Mouse (Mus musculus): ENCODE data around the gene Gm10974. TPM values are rescaled to one million over a fixed set of nuclear protein-coding genes. Genes with fewer than 3 reads are reported as not detected.
A peak's percentile ranks its signal among the peaks of the same experiment; 100 is the strongest.

Gene Gm10974
- polyA plus RNA-seq, 1 experiment = not detected

DNA sequence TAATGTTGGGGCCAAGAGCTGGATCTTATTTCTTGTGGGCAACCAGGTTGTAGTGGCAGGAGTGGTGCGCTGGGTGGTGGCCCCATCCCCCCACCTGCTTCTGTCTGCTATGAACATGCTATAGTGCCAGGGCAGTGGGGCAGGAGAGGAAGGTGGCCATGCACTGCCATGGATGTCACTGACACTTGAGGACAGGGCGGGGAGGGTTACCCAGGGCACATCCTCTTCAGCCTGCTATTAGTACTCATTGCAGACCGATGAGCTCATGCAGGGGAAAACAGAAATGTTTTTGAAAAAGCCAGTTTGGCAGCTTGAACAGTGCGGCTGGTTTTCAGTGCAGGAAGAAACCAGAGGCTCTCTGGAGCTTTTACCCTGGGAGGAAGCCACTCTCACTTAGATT is 51.1 kb downstream of the Gm10974 start:
- H3K4me1 ChIP-seq = peaks cover 9% of the 10 kb centered on the region
- H3K27me3 ChIP-seq (replicated peaks) = peaks cover 56% of the 10 kb centered on the region
- no peaks in the 10 kb centered on the region for H3K9me3 ChIP-seq
- peak overlapping the region; percentile 33 for H3K4me3 ChIP-seq (replicated peaks)
- TF ChIP-seq FLI1 (IDR thresholded peaks at IDR 0.05; ENCODE audit: low read length) (no peak), GATA1 (IDR thresholded peaks at IDR 0.05; ENCODE audit: borderline replicate concordance, low read length) (no peak)
- no peaks in the 10 kb centered on the region for H3K36me3 ChIP-seq (replicated peaks; ENCODE audit: low read length)

DNA sequence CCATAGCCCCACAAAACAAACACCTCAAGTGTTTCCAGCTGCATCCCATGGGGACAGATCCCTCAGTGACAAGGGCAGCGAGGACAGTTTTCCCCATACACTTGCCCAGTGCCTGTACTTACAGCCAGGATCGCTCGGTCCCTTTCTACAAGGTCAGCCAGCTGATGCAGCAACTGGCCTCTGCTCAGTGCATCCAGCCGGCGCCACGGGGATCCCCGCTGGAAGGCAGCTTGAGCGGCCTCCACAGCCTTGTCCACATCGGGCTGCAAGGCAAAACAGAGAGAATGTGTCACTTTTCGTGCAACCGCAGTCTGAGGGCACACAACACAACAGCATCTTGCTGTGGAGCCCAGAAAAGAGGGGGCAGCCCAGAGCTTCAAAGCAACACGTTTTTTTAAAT is 53.3 kb downstream of the Gm10974 start:
- Histone ChIP-seq H3K27me3 (replicated peaks) (peaks cover 53% of the 10 kb centered on the region), H3K36me3 (replicated peaks; ENCODE audit: low read length) (no peaks in the 10 kb centered on the region), H3K4me3 (replicated peaks) (no peak overlapping the region), H3K4me1 (peaks cover 8% of the 10 kb centered on the region), H3K9me3 (no peaks in the 10 kb centered on the region)
- TF ChIP-seq FLI1 (IDR thresholded peaks at IDR 0.05; ENCODE audit: low read length) (no peak), GATA1 (IDR thresholded peaks at IDR 0.05; ENCODE audit: borderline replicate concordance, low read length) (no peak)

DNA sequence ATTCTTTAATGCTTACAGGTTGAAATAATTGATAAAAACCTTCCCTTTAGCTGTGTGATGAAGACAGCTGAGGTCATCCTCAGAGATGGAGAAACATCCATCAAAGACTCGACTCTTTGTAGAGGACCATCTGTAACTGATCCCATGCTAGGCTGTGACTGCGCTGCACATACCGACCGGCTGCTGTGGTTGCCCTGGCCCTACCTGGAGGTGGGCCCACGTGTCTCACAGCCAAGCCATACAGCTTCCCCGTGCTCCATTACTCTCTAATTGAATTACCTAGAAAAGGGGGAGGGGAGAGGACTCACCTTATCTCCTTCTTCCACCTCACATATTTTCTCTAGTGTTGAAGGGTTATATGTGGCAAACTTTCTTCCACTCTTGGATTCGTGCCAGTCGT is 56.2 kb downstream of the Gm10974 start:
- Histone ChIP-seq H3K4me3 (replicated peaks) (no peak overlapping the region), H3K9me3 (no peaks in the 10 kb centered on the region), H3K4me1 (peaks cover 6% of the 10 kb centered on the region), H3K36me3 (replicated peaks; ENCODE audit: low read length) (no peaks in the 10 kb centered on the region), H3K27me3 (replicated peaks) (peaks cover 72% of the 10 kb centered on the region)
- no peak for TF ChIP-seq FLI1 (IDR thresholded peaks at IDR 0.05; ENCODE audit: low read length)
- no peak for TF ChIP-seq GATA1 (IDR thresholded peaks at IDR 0.05; ENCODE audit: borderline replicate concordance, low read length)

DNA sequence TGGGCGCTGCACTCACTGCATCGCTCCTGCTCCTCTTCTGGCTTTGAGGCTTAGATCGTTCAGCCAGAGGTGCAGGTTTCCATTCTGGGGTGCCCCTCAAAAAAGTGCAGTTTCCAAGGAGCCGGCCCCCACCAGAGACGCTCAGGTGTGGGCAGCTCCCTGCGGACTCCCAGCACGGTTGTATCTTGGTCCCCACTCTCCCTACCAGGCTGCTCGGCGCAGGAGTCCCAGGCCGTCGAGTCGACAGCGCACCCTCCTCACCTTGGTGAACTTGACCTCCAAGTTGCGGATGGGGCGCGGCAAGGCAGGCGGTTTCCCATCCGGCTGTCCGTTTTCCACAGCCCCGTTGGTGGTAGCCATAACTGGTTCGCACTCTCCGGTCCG is 61.3 kb downstream of the Gm10974 start:
- Histone ChIP-seq H3K36me3 (replicated peaks; ENCODE audit: low read length) (no peaks in the 10 kb centered on the region), H3K27me3 (replicated peaks) (peaks cover 73% of the 10 kb centered on the region), H3K4me3 (replicated peaks) (peak overlapping the region; percentile 86), H3K9me3 (peaks cover 2% of the 10 kb centered on the region; the same call in 1 of the 2 replicates), H3K4me1 (peaks cover 24% of the 10 kb centered on the region)
- TF ChIP-seq FLI1 (IDR thresholded peaks at IDR 0.05; ENCODE audit: low read length) (no peak), GATA1 (IDR thresholded peaks at IDR 0.05; ENCODE audit: borderline replicate concordance, low read length) (no peak)

DNA sequence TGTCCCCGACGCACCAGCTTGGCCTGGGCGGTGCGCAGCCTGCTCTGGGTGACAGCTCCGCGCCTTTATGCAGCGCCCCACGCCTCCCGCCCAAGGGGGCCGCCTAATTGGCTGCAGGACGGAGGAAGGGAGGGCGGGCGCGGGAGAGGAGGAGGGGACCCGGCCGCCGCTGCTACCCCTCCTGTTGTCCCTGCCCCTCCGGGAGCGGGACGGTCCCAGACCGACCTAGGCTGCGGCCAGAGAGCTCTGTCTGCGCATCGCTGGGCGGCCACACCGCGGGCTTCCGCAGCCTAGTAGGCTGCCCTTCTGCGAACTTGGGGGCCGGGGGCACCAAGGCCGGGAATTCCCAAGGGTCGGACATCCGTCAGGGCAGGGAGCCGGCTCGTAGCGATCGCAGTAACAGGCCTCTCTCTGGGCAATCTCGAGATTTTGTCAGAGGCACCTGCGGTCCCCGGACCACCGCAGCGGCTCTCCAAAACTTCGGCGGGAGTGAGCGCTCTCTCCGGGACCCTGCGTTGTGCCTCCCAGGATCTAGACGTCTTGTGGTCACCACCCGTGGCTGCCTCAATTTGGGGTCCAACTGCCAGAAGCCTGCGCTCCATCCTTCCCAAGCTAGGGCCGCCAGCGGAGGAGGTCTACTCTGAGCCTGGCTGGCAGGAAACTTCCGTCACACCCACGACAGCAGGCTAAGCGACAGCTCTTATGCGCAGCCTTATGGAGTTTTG is 61.9 kb downstream of the Gm10974 start, which contains the start of gene Aldh1a3:
Aldh1a3 (minus strand) TSS at position 81 of the 725 bp plus-strand sequence.
- Histone ChIP-seq H3K36me3 (replicated peaks; ENCODE audit: low read length) (no peaks in the 10 kb centered on the region), H3K27me3 (replicated peaks) (peaks cover 71% of the 10 kb centered on the region), H3K9me3 (peaks cover 2% of the 10 kb centered on the region; the same call in 1 of the 2 replicates), H3K4me1 (peaks cover 30% of the 10 kb centered on the region), H3K4me3 (replicated peaks) (peak within 1 kb of the TSS; percentile 86)
- TF ChIP-seq FLI1 (IDR thresholded peaks at IDR 0.05; ENCODE audit: low read length) (no peak), GATA1 (IDR thresholded peaks at IDR 0.05; ENCODE audit: borderline replicate concordance, low read length) (no peak)

DNA sequence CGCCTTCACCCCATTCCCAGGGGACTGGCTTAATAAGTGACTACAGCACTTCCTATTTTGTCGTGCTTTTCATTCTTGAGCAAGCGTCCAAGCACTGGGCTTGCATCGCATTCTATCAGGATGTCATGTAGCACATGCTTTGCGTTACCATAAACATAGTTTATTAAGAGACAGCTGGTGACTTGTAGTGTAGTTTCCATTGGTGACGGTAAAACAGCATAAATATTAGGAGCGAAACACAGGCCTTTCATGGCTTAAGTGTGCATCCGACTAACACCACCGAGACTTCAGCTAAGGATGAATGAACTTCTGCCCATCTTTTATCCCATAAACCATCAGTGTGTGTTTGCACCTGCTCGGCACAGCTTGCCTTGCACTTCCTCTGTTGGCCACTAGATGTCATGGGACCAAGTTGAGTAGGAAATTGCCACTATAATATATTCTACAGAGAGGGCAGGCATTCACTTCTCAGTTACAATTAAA is 68.8 kb downstream of the Gm10974 start:
- TF ChIP-seq GATA1 (IDR thresholded peaks at IDR 0.05; ENCODE audit: borderline replicate concordance, low read length) = no peak
- no peak for TF ChIP-seq FLI1 (IDR thresholded peaks at IDR 0.05; ENCODE audit: low read length)
- no peaks in the 10 kb centered on the region for H3K36me3 ChIP-seq (replicated peaks; ENCODE audit: low read length)
- peaks cover 22% of the 10 kb centered on the region for H3K27me3 ChIP-seq (replicated peaks)
- H3K4me1 ChIP-seq = peaks cover 32% of the 10 kb centered on the region
- no peaks in the 10 kb centered on the region for H3K9me3 ChIP-seq
- H3K4me3 ChIP-seq (replicated peaks) = no peak overlapping the region

Other genes with a start within 250 kb of the Gm10974 start
- 7.7 and 9.8 TPM in 2 replicates for gene Lrrk1, start 22.4 kb downstream of the Gm10974 start, polyA plus RNA-seq (2012; ENCODE audit: insufficient read depth, low replicate concordance)
- not detected in 2 replicates for gene Aldh1a3, start 61.6 kb downstream of the Gm10974 start, polyA plus RNA-seq (2012; ENCODE audit: insufficient read depth, low replicate concordance)